Mouse (Mus musculus) olfactory bulb, adult 2 months (tissue): ENCODE measurements around the gene Zfp523.

Experiments used
- CTCF ChIP-seq: fragments of 200-500 bp; IDR thresholded peaks from 2 replicates; pipeline ENCODE4 v1.5.1; 2012; ENCODE audit warnings: low read depth, mild to moderate bottlenecking, low read length, moderate library complexity; ENCODE audit not compliant: insufficient read depth
- POLR2A ChIP-seq: fragments of 200-500 bp; IDR thresholded peaks from 2 replicates; pipeline ENCODE4 v1.6.1; 2012; ENCODE audit warnings: mild to moderate bottlenecking, low read depth, low read length, moderate library complexity; ENCODE audit not compliant: insufficient read depth

- TF ChIP-seq CTCF (no peak), POLR2A (no peak)
Measured at GRCm38 (mm10) chr17:28247613-28248012, 70.7 kb downstream of the Zfp523 start.
